Mouse (Mus musculus) forebrain, embryonic 16.5 days (tissue): Measurements from ENCODE around the gene Rpp21. TPM values are rescaled to one million over a fixed set of nuclear protein-coding genes. Genes with fewer than 3 reads are reported as not detected.
A peak's percentile ranks its signal among the peaks of the same experiment; 100 is the strongest.

Experiments used
- ATAC-seq: fragments of 200-750 bp; cut with Nextera tagmentation; 2 replicates; pipeline ENCODE4 v1.8.0; 2017; ENCODE audit warnings: mild to moderate bottlenecking, moderate library complexity
- H3K27ac ChIP-seq: fragments of 300-500 bp; sonication (generic); 2 replicates; pipeline ENCODE4 v1.5.1; 2014; ENCODE audit warnings: low read length, control low read depth
- H3K27me3 ChIP-seq: fragments of 300-500 bp; sonication (generic); replicated peaks from 2 replicates; pipeline ENCODE4 v1.6.1; 2014; ENCODE audit warnings: low read length; ENCODE audit not compliant: control insufficient read depth, insufficient read depth
- H3K36me3 ChIP-seq: fragments of 300-500 bp; sonication (generic); 2 replicates; pipeline ENCODE4 v1.6.1; 2014; ENCODE audit not compliant: control insufficient read depth, insufficient read depth
- H3K4me1 ChIP-seq: fragments of 300-500 bp; sonication (generic); replicated peaks from 2 replicates; pipeline ENCODE4 v1.6.1; 2014; ENCODE audit warnings: low read length; ENCODE audit not compliant: control insufficient read depth, insufficient read depth
- H3K4me2 ChIP-seq: fragments of 300-500 bp; sonication (generic); 2 replicates; pipeline ENCODE4 v1.6.1; 2014; ENCODE audit warnings: mild to moderate bottlenecking, low read length, control low read depth
- H3K4me3 ChIP-seq: fragments of 300-500 bp; sonication (generic); replicated peaks from 2 replicates; pipeline ENCODE4 v1.5.1; 2014; ENCODE audit warnings: mild to moderate bottlenecking, low read length, control low read depth
- H3K9ac ChIP-seq: fragments of 300-500 bp; sonication (generic); replicated peaks from 2 replicates; pipeline ENCODE4 v1.6.1; 2014; ENCODE audit warnings: low read depth, low read length, control low read depth
- H3K9me3 ChIP-seq: fragments of 300-500 bp; sonication (generic); 2 replicates; pipeline ENCODE4 v1.6.1; 2016; ENCODE audit warnings: low read length; ENCODE audit not compliant: control insufficient read depth
- WGBS: fragments of 180-500 bp; shearing (Covaris S2); extraction: QIAGEN DNeasy Blood & Tissue Kit; methylation state at CpG from one replicate; pipeline ENCODE4 v1.1.7; 2014; 5-methylcytosine and 5-hydroxymethylcytosine counted together
- polyA plus RNA-seq: library from polyadenylated mRNA; unstranded; fragments of >200 nt; fragmentation: Nextera tagmentation; extraction: Ambion mirVana; gene quantifications from 2 replicates; pipeline ENCODE4 v1.2.1, GENCODE M21; 2015

Rpp21 gene
- polyA plus RNA-seq, 1 experiment from 2014 or later = 99.7 TPM

- H3K36me3 ChIP-seq = peaks cover 42% of the 10 kb centered on the region
- no peaks in the 10 kb centered on the region for H3K27me3 ChIP-seq
- no peak overlapping the region for H3K9ac ChIP-seq
Observed at GRCm38 (mm10) chr17:36265834-36266233, 8.0 kb upstream of the Rpp21 start.

GRCm38 (mm10) chr17:36264273-36264925, 6.5 kb upstream of the Rpp21 start:
- WGBS = 82% methylated on average over 3 of the region's 3 CpGs
- no peak overlapping the region for H3K27ac ChIP-seq
- H3K27me3 ChIP-seq = no peaks in the 10 kb centered on the region
- no peaks in the 10 kb centered on the region for H3K4me1 ChIP-seq
- no peak for ATAC-seq
- H3K9me3 ChIP-seq = no peaks in the 10 kb centered on the region
- no peak overlapping the region for H3K4me3 ChIP-seq
- H3K9ac ChIP-seq = no peak overlapping the region
- peaks cover 51% of the 10 kb centered on the region for H3K36me3 ChIP-seq
- no peak overlapping the region for H3K4me2 ChIP-seq

More at GRCm38 (mm10) chr17:36265834-36266233, 8.0 kb upstream of the Rpp21 start:
- H3K4me1 ChIP-seq = peaks cover 10% of the 10 kb centered on the region
- 77% methylated on average over 5 of the region's 5 CpGs for WGBS
- ATAC-seq = no peak
- H3K4me3 ChIP-seq = no peak overlapping the region
- no peak overlapping the region for H3K27ac ChIP-seq
- no peak overlapping the region for H3K4me2 ChIP-seq
- H3K9me3 ChIP-seq = no peaks in the 10 kb centered on the region

- ATAC-seq = no peak
- Histone ChIP-seq H3K9ac (no peak overlapping the region), H3K9me3 (no peaks in the 10 kb centered on the region), H3K4me1 (peaks cover 5% of the 10 kb centered on the region), H3K4me2 (no peak overlapping the region), H3K4me3 (no peak overlapping the region), H3K36me3 (peaks cover 45% of the 10 kb centered on the region), H3K27ac (no peak overlapping the region), H3K27me3 (no peaks in the 10 kb centered on the region)
- 95% methylated on average over 9 of the region's 9 CpGs for WGBS
Observed at GRCm38 (mm10) chr17:36261511-36262166, 3.8 kb upstream of the Rpp21 start.

- Histone ChIP-seq H3K27me3 (peaks cover 3% of the 10 kb centered on the region; the same call in 1 of the 2 replicates), H3K4me1 (peaks cover 7% of the 10 kb centered on the region), H3K9ac (peak overlapping the region; percentile 81), H3K4me3 (peak overlapping the region; percentile 73), H3K4me2 (peak overlapping the region; percentile 55), H3K36me3 (peaks cover 22% of the 10 kb centered on the region), H3K27ac (peak overlapping the region; percentile 82), H3K9me3 (no peaks in the 10 kb centered on the region)
- ATAC-seq = peak; percentile 98
- WGBS = under 1% methylated on average over 37 of the region's 37 CpGs
Observed at GRCm38 (mm10) chr17:36257241-36257947, 475 bp downstream of the Rpp21 start.

GRCm38 (mm10) chr17:36253087-36253600, 4.7 kb downstream of the Rpp21 start:
- H3K4me3 ChIP-seq = no peak overlapping the region
- ATAC-seq = no peak
- H3K4me2 ChIP-seq = no peak overlapping the region
- H3K36me3 ChIP-seq = no peaks in the 10 kb centered on the region
- WGBS = 74% methylated on average over 6 of the region's 6 CpGs
- no peaks in the 10 kb centered on the region for H3K9me3 ChIP-seq
- no peak overlapping the region for H3K27ac ChIP-seq
- peaks cover 13% of the 10 kb centered on the region; the same call in 1 of the 2 replicates for H3K27me3 ChIP-seq
- H3K9ac ChIP-seq = no peak overlapping the region
- H3K4me1 ChIP-seq = peaks cover 7% of the 10 kb centered on the region

- Histone ChIP-seq H3K4me3 (no peak overlapping the region), H3K9ac (0 out of 2 replicates have a peak overlapping the region, but pooled peaks have one; percentile 25)
- ATAC-seq = no peak
Observed at GRCm38 (mm10) chr17:36252250-36252876, 5.5 kb downstream of the Rpp21 start.

GRCm38 (mm10) chr17:36248886-36249285, 9.0 kb downstream of the Rpp21 start:
- WGBS = 38% methylated on average over 33 of the region's 33 CpGs
- no peak overlapping the region for H3K9ac ChIP-seq
- H3K4me2 ChIP-seq = no peak overlapping the region
- H3K4me1 ChIP-seq = no peaks in the 10 kb centered on the region
- no peak for ATAC-seq
- H3K27me3 ChIP-seq = peaks cover 16% of the 10 kb centered on the region; the same call in 1 of the 2 replicates
- H3K9me3 ChIP-seq = no peaks in the 10 kb centered on the region
- H3K4me3 ChIP-seq = no peak overlapping the region
- no peaks in the 10 kb centered on the region for H3K36me3 ChIP-seq
- H3K27ac ChIP-seq = no peak overlapping the region

More at GRCm38 (mm10) chr17:36252250-36252876, 5.5 kb downstream of the Rpp21 start:
- H3K9me3 ChIP-seq = no peaks in the 10 kb centered on the region
- peak overlapping the region; percentile 30; the same call in 1 of the 2 replicates for H3K4me2 ChIP-seq
- H3K27me3 ChIP-seq = peaks cover 16% of the 10 kb centered on the region; the same call in 1 of the 2 replicates
- H3K36me3 ChIP-seq = no peaks in the 10 kb centered on the region
- H3K4me1 ChIP-seq = peaks cover 7% of the 10 kb centered on the region
- no peak overlapping the region for H3K27ac ChIP-seq
- 11% methylated on average over 25 of the region's 25 CpGs for WGBS

- Histone ChIP-seq H3K36me3 (no peaks in the 10 kb centered on the region), H3K4me2 (no peak overlapping the region), H3K27ac (no peak overlapping the region), H3K4me1 (no peaks in the 10 kb centered on the region), H3K9ac (no peak overlapping the region), H3K27me3 (peaks cover 8% of the 10 kb centered on the region; the same call in 1 of the 2 replicates), H3K4me3 (no peak overlapping the region), H3K9me3 (no peaks in the 10 kb centered on the region)
- ATAC-seq = no peak
- WGBS = 87% methylated on average over 2 of the region's 2 CpGs
Observed at GRCm38 (mm10) chr17:36245741-36246140, 12.1 kb downstream of the Rpp21 start.
